Mouse (Mus musculus): ENCODE results near the gene Dpep3.

GRCm38 (mm10) chr8:106018039-106018438 lies 38.8 kb upstream of the Dpep3 start:
- no peak for TF ChIP-seq CTCF (IDR thresholded peaks at IDR 0.05; ENCODE audit: low read depth, low read length)
- no peak for TF ChIP-seq GATA2 (IDR thresholded peaks at IDR 0.05; ENCODE audit: borderline replicate concordance, low read depth, low read length)
- TF ChIP-seq TAL1 (conservative IDR thresholded peaks at IDR 0.05; ENCODE audit: low read depth, low read length) = no peak
- TF ChIP-seq POLR2AphosphoS5 (IDR thresholded peaks at IDR 0.05; ENCODE audit: insufficient replicate concordance, low read depth, low read length) = no peak
- TF ChIP-seq GATA1 (IDR thresholded peaks at IDR 0.05; ENCODE audit: borderline replicate concordance, low read length) = no peak

All from G1E (cell line).